Mouse (Mus musculus) stomach, embryonic 15.5 days (tissue): ENCODE results near the gene Dhx16. TPM values are rescaled to one million over a fixed set of nuclear protein-coding genes. Genes with fewer than 3 reads are reported as not detected.
A peak's percentile ranks its signal among the peaks of the same experiment; 100 is the strongest.

ENCODE experiments used
- ATAC-seq: fragments of 200-750 bp; cut with Nextera tagmentation; 2 replicates; pipeline ENCODE4 v1.8.0; 2017; ENCODE audit warnings: low read depth, moderate number of reproducible peaks, moderate TSS enrichment; ENCODE audit not compliant: insufficient read depth, low FRiP score
- H3K27ac ChIP-seq: fragments of 300-500 bp; sonication (generic); 2 replicates; pipeline ENCODE4 v1.5.1; 2015; ENCODE audit warnings: mild to moderate bottlenecking, inconsistent platforms
- H3K27me3 ChIP-seq: fragments of 300-500 bp; sonication (generic); replicated peaks from 2 replicates; pipeline ENCODE4 v1.6.1; 2015; ENCODE audit warnings: inconsistent platforms
- H3K36me3 ChIP-seq: fragments of 300-500 bp; sonication (generic); 2 replicates; pipeline ENCODE4 v1.6.1; 2015; ENCODE audit warnings: inconsistent platforms
- H3K4me1 ChIP-seq: fragments of 300-500 bp; sonication (generic); 2 replicates; pipeline ENCODE4 v1.6.1; 2015; ENCODE audit warnings: inconsistent platforms
- H3K4me2 ChIP-seq: fragments of 300-500 bp; sonication (generic); 2 replicates; pipeline ENCODE4 v1.6.1; 2015; ENCODE audit warnings: mild to moderate bottlenecking, inconsistent platforms
- H3K4me3 ChIP-seq: fragments of 300-500 bp; sonication (generic); replicated peaks from 2 replicates; pipeline ENCODE4 v1.5.1; 2015; ENCODE audit warnings: inconsistent platforms
- H3K9ac ChIP-seq: fragments of 300-500 bp; sonication (generic); 2 replicates; pipeline ENCODE4 v1.6.1; 2015; ENCODE audit warnings: inconsistent platforms
- H3K9me3 ChIP-seq: fragments of 300-500 bp; sonication (generic); 2 replicates; pipeline ENCODE4 v1.6.1; 2016; ENCODE audit warnings: inconsistent platforms
- WGBS: fragments of 180-500 bp; shearing (Covaris S2); methylation state at CpG from one replicate; pipeline ENCODE4 v1.1.7; 2015; 5-methylcytosine and 5-hydroxymethylcytosine counted together
- polyA plus RNA-seq: library from polyadenylated mRNA; unstranded; fragments of >200 nt; fragmentation: Nextera tagmentation; extraction: Ambion mirVana; gene quantifications from 2 replicates; pipeline ENCODE4 v1.2.1, GENCODE M21; 2015

The Dhx16 gene
- polyA plus RNA-seq = 37.8 and 41.4 TPM in 2 replicates

GRCm38 (mm10) chr17:35879245-35880057, at the start of gene Dhx16:
Dhx16 (plus strand) TSS chr17:35879819.
- H3K36me3 ChIP-seq = peaks cover 28% of the 10 kb centered on the region

GRCm38 (mm10) chr17:35832400-35833238, 47.0 kb upstream of the Dhx16 start:
- Histone ChIP-seq H3K4me1 (peaks cover 38% of the 10 kb centered on the region), H3K27ac (0 out of 2 replicates have a peak overlapping the region, but pooled peaks have one; percentile 22), H3K4me3 (no peak overlapping the region), H3K9me3 (no peaks in the 10 kb centered on the region), H3K36me3 (peaks cover 35% of the 10 kb centered on the region), H3K9ac (no peak overlapping the region), H3K4me2 (no peak overlapping the region), H3K27me3 (no peaks in the 10 kb centered on the region)
- 56% methylated on average over 8 of the region's 8 CpGs for WGBS
- ATAC-seq = no peak

More at GRCm38 (mm10) chr17:35879245-35880057, at the start of gene Dhx16:
- peak within 1 kb of the TSS; percentile 64 for H3K4me2 ChIP-seq
- whole genome bisulfite sequencing = 5% methylated on average over 66 of the region's 66 CpGs
- peak within 1 kb of the TSS; percentile 85 for H3K4me3 ChIP-seq
- H3K27me3 ChIP-seq = no peaks in the 10 kb centered on the region
- ATAC-seq = peak; percentile 93
- H3K9me3 ChIP-seq = no peaks in the 10 kb centered on the region
- H3K4me1 ChIP-seq = 0 out of 2 replicates have a peak, but pooled peaks cover 9% of the 10 kb centered on the region
- H3K9ac ChIP-seq = peak within 1 kb of the TSS; percentile 88
- H3K27ac ChIP-seq = peak within 1 kb of the TSS; percentile 71

GRCm38 (mm10) chr17:35833239-35833751, 46.3 kb upstream of the Dhx16 start:
- H3K36me3 ChIP-seq = peaks cover 32% of the 10 kb centered on the region
- no peaks in the 10 kb centered on the region for H3K9me3 ChIP-seq
- H3K4me3 ChIP-seq = no peak overlapping the region
- H3K27ac ChIP-seq = no peak overlapping the region
- no peaks in the 10 kb centered on the region for H3K27me3 ChIP-seq
- ATAC-seq = no peak
- WGBS = 22% methylated on average over 5 of the region's 5 CpGs
- H3K4me1 ChIP-seq = peaks cover 38% of the 10 kb centered on the region
- no peak overlapping the region for H3K9ac ChIP-seq
- no peak overlapping the region for H3K4me2 ChIP-seq

- Histone ChIP-seq H3K36me3 (peaks cover 32% of the 10 kb centered on the region), H3K4me3 (no peak overlapping the region), H3K9me3 (no peaks in the 10 kb centered on the region), H3K27me3 (no peaks in the 10 kb centered on the region), H3K4me2 (no peak overlapping the region), H3K4me1 (peaks cover 38% of the 10 kb centered on the region), H3K27ac (no peak overlapping the region), H3K9ac (no peak overlapping the region)
- WGBS = 59% methylated on average over 5 of the region's 5 CpGs
- ATAC-seq = no peak
Measured at GRCm38 (mm10) chr17:35833894-35834293, 45.7 kb upstream of the Dhx16 start.

- 73% methylated on average over 26 of the region's 26 CpGs for WGBS
- Histone ChIP-seq H3K4me1 (peaks cover 36% of the 10 kb centered on the region), H3K4me2 (peak overlapping the region; percentile 81), H3K36me3 (peaks cover 32% of the 10 kb centered on the region), H3K9ac (peak overlapping the region; percentile 16; the same call in 1 of the 2 replicates), H3K9me3 (no peaks in the 10 kb centered on the region), H3K27me3 (no peaks in the 10 kb centered on the region), H3K27ac (no peak overlapping the region; the same call in 1 of the 2 replicates), H3K4me3 (peak overlapping the region; percentile 67)
- no peak for ATAC-seq
Measured at GRCm38 (mm10) chr17:35834696-35835422, 44.8 kb upstream of the Dhx16 start.

- peaks cover 32% of the 10 kb centered on the region for H3K36me3 ChIP-seq
- no peak overlapping the region; the same call in 1 of the 2 replicates for H3K9ac ChIP-seq
- H3K4me2 ChIP-seq = peak overlapping the region; percentile 81
- no peak for ATAC-seq
- H3K4me3 ChIP-seq = peak overlapping the region; percentile 67
- H3K27me3 ChIP-seq = no peaks in the 10 kb centered on the region
- no peak overlapping the region; the same call in 1 of the 2 replicates for H3K27ac ChIP-seq
- WGBS = 65% methylated on average over 26 of the region's 26 CpGs
- H3K9me3 ChIP-seq = no peaks in the 10 kb centered on the region
- H3K4me1 ChIP-seq = peaks cover 29% of the 10 kb centered on the region
Measured at GRCm38 (mm10) chr17:35835424-35836140, 44.0 kb upstream of the Dhx16 start.

GRCm38 (mm10) chr17:35836178-35836965, 43.2 kb upstream of the Dhx16 start:
- H3K4me3 ChIP-seq = peak overlapping the region; percentile 67
- H3K4me1 ChIP-seq = peaks cover 28% of the 10 kb centered on the region
- H3K36me3 ChIP-seq = peaks cover 29% of the 10 kb centered on the region
- no peaks in the 10 kb centered on the region for H3K27me3 ChIP-seq
- no peaks in the 10 kb centered on the region for H3K9me3 ChIP-seq
- WGBS = 5% methylated on average over 24 of the region's 24 CpGs
- H3K27ac ChIP-seq = peak overlapping the region; percentile 95
- H3K9ac ChIP-seq = peak overlapping the region; percentile 81
- peak overlapping the region; percentile 81 for H3K4me2 ChIP-seq
- ATAC-seq = no peak

- ATAC-seq = peak; percentile 6; the same call in 1 of the 2 replicates
- WGBS = under 1% methylated on average over 24 of the region's 25 CpGs
Measured at GRCm38 (mm10) chr17:35836991-35837422, 42.6 kb upstream of the Dhx16 start.

GRCm38 (mm10) chr17:35837487-35837886, 42.1 kb upstream of the Dhx16 start:
- WGBS = under 1% methylated on average over 18 of the region's 18 CpGs
- Histone ChIP-seq H3K36me3 (peaks cover 26% of the 10 kb centered on the region), H3K9me3 (no peaks in the 10 kb centered on the region), H3K4me2 (peak overlapping the region; percentile 81), H3K4me1 (peaks cover 33% of the 10 kb centered on the region), H3K27me3 (no peaks in the 10 kb centered on the region), H3K27ac (peak overlapping the region; percentile 95), H3K4me3 (peak overlapping the region; percentile 67), H3K9ac (peak overlapping the region; percentile 81)
- ATAC-seq = no peak

More at GRCm38 (mm10) chr17:35836991-35837422, 42.6 kb upstream of the Dhx16 start:
- peak overlapping the region; percentile 81 for H3K9ac ChIP-seq
- no peaks in the 10 kb centered on the region for H3K9me3 ChIP-seq
- peaks cover 29% of the 10 kb centered on the region for H3K36me3 ChIP-seq
- H3K27ac ChIP-seq = peak overlapping the region; percentile 95
- H3K4me1 ChIP-seq = peaks cover 28% of the 10 kb centered on the region
- peak overlapping the region; percentile 67 for H3K4me3 ChIP-seq
- H3K27me3 ChIP-seq = no peaks in the 10 kb centered on the region
- peak overlapping the region; percentile 81 for H3K4me2 ChIP-seq

- H3K27me3 ChIP-seq = no peaks in the 10 kb centered on the region
- peak within 1 kb of the TSS; percentile 95 for H3K27ac ChIP-seq
- peak within 1 kb of the TSS; percentile 81 for H3K4me2 ChIP-seq
- ATAC-seq = peak; percentile 81
- H3K9me3 ChIP-seq = no peaks in the 10 kb centered on the region
- H3K4me3 ChIP-seq = peak within 1 kb of the TSS; percentile 67
- peaks cover 26% of the 10 kb centered on the region for H3K36me3 ChIP-seq
- under 1% methylated on average over 29 of the region's 29 CpGs for WGBS
- H3K9ac ChIP-seq = peak within 1 kb of the TSS; percentile 81
- H3K4me1 ChIP-seq = peaks cover 34% of the 10 kb centered on the region
Measured at GRCm38 (mm10) chr17:35838122-35838544, 41.5 kb upstream of the Dhx16 start, which contains the start of gene Tubb5. Tubb5 (minus strand) TSS chr17:35838306.
